Mouse (Mus musculus) ES-Bruce4 (cell line): ENCODE data around the gene Vps26c.

Source experiments
- CTCF ChIP-seq: IDR thresholded peaks from one replicate; pipeline ENCODE4 v1.8.1; 2011; ENCODE audit warnings: low read depth, low read length
- EP300 ChIP-seq: IDR thresholded peaks from 2 replicates; pipeline ENCODE4 v1.6.1; 2011; ENCODE audit warnings: low read depth, low read length; ENCODE audit not compliant: insufficient read depth
- POLR2A ChIP-seq: IDR thresholded peaks from one replicate; pipeline ENCODE4 v1.8.1; 2011; ENCODE audit warnings: low read length; ENCODE audit not compliant: insufficient read depth

- TF ChIP-seq CTCF (no peak), EP300 (no peak), POLR2A (no peak)
Observed at GRCm38 (mm10) chr16:94484752-94485535, 41.7 kb downstream of the Vps26c start.
